Mouse (Mus musculus): Measurements from ENCODE around the gene 2810408A11Rik.

Gene 2810408A11Rik

DNA sequence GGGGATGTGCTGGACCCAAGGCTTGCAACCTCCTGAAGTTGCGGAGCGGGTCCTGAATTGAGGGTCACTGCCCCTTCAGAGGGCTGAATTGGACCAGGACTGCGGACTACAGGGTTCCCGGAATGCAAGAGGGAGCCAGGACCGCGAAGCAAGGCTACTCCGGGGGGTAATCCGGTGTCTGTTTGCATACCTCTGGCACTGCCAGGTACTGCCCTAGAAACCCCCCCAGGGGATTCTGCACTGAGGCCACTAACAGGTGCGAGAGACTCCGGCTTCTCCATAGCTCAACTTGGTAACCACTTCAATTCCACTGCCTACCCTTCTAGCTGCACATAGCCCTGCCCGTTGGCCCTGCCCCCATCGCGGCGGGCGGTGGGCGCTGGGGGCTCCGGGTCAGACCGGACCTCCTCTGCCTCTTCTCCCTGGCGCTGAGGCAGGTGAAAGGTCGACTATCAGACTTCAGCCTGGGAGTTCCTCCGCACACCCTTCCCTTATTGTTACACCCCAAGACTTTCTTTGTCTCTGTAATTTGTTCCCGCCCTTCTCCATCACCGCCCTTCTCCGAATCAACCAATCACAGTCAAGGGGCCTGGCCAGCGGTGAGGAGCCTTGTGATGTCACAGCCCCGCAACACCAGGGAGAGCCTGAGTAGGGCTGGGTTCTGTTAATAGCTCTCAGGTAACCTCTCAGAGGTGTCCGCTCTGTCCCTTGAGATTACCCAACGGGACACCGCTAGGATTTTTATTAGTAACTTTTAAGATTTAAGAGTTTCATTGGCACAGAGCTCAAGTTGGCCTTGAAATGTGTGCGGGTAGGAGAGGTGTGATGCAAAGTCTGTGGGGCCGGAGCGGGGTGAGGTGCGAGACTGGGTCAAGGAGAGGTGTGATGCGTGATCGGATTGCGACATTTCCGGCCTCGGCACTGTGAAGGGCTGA is at the start of gene 2810408A11Rik, which contains the start of gene Neurl4:
Gene 2810408A11Rik, minus strand, starts transcription at position 517 of the 935 bp plus-strand sequence.
Gene Neurl4, plus strand, starts transcription at position 602 of the 935 bp plus-strand sequence.
- DNase-seq (ENCODE audit: low read depth, low spot score), result peak; percentile 94

DNA sequence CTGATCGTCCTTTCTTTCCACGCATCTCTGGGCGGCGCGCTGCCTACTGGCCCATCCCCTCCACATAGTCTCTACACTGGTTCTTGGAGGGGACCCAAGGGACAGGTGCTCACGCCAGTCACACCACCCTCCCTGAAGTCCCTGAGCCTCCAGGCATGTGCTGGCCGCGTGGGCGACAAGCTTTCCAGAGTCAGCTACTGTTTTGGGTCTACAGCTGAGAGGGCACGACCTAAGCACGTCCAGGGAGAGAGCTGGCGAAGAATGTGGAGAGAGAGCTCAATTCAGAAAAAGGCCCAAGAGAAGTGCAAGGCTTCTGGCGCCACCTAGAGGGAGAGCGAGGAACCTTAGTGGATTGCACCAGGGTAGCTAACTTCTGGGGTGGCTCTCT is 48.0 kb upstream of the 2810408A11Rik start:
- peak; percentile 83 for DNase-seq (ENCODE audit: low read depth, low spot score)

DNA sequence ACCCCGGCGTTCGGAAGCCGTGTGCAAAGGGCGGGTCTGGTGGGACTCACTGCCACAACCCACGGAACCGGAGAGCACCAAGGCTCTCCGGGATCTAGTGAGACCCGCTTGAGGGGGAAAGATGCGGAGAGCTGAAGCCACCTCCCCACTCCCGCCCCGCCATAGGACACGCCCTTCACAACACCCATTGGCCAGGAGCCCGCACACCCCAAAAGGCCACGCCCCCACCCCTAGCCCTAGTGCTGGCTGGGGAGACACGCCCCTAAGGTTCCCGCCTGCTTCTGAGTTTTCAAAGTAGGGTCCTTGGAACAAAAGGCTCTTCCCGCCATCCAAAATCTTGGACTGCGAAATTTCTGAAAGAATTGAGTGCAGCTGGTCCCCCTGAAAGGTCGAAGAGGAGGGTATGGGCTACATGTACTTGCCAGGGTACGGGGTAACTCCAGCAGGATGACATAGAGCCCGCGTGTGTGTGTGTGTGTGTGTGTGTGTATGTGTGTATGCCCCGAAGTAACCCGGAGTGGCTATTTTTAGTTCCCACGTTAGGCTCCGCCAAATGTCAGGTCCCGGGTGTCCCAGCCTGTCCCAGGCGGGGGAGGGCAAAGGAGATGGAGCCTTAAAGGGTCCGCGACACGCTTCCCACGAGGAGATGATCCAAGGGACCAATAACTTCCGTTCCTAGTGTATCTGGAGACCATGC is 47.4 kb upstream of the 2810408A11Rik start, which contains the start of gene Slc2a4:
Gene Slc2a4, minus strand, starts transcription at position 123 of the 697 bp plus-strand sequence.
- peak; percentile 93 for DNase-seq (ENCODE audit: low read depth, low spot score)

DNA sequence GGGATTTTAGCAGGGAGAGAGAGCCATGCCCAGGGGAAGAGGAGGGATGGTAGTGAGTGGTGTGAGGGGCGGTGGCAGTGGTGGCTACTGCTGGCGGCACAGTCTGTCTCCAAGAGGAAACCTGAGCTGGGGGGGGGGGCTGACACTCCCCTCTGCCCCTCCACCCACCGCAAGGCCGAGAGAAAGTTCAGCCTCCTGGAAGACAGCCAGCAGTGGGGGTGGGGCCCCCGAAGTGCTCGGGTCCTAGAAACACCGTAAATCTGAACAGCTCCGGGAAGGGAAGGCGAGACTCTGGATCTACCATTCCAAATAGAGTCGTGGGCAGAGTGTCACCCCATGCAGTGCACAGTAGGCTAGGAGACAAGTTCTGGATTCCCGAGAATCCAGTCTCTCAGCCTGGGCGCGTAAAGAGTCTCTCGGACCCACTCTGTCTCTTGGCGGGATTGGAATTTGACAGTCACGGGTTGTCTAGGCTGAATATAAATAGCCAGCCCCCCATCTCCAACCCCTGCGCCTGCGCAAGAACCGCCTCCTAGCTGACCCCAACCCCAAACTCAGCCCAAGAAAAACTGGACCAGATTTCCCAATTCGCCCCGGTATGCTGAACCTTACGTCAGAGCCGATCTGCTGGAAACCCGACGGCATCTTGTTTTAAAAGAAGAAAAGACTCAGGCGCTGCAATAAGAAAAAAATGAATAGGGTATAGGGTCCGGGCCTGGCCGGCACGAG is 46.7 kb upstream of the 2810408A11Rik start:
- peak; percentile 46 for DNase-seq (ENCODE audit: low read depth, low spot score)

DNA sequence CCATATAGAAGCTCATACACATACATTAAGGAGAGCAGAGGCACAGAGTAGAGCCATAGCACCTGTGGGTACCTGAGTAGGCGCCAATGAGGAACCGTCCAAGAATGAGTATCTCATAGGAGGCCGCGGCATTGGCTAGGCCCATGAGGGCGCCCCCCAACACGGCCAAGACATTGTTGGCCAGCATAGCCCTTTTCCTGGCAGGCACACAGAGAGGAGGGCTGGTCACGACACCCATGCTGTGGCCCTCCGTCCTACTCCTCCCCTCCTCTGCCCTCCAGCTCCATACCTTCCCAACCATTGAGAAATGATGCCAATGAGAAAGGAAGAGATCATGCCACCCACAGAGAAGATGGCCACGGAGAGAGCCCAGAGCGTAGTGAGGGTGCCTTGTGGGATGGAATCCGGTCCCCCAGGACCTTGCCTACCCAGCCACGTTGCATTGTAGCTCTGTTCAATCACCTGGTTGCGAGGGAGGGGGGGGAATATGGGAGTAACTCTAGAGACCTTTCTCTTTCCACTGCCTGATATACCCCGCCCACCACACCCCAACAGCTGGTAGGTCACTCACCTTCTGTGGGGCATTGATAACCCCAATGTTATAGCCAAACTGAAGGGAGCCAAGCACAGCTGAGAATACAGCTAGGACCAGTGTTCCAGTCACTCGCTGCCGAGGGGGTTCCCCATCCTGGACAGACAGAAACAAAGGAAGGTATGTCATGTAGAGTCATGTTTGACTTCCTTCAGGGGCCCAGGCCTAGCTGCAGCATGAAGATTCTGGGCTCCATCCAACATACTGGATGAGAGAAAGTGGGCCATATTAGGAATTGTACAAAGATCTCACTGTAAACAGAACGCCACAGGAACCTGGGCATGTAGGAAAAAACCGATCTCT is 45.5 kb upstream of the 2810408A11Rik start:
- no peak for DNase-seq (ENCODE audit: low read depth, low spot score)

DNA sequence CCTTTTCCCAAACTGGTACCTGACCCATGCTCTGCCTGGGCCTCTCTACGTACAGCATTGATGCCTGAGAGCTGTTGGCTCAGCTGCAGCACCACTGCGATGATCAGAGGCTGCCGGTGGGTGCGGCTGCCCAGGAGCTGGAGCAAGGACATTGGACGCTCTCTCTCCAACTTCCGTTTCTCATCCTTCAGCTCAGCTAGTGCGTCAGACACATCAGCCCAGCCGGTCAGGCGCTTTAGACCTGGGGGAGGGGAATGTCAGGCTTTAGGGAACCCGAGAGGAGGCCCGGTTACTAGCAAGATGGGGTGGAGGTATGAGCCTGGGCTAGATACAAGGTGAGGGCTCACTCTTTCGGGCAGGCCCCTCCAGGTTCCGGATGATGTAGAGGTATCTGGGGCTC is 44.4 kb upstream of the 2810408A11Rik start:
- no peak for DNase-seq (ENCODE audit: low read depth, low spot score)

DNA sequence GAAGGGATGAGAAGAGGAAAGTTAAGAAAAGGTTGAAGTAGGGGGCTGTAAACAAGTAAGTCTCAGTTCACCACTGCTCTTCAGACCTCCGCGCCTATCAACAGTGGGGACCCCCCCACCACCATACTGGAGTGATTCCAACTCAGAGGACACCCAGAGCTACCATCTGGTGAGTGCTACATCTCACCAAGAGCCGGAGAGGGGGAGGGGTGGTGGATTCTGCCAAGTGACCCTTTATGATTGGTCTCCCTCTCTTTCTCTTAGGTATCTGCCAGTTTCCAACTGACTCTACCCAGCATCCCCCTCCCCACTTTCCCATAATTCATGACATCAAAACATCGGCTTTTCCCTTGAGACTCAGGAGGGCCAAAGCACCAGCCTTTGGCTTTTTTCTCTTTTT is 40.2 kb upstream of the 2810408A11Rik start:
- no peak for DNase-seq (ENCODE audit: low read depth, low spot score)

DNA sequence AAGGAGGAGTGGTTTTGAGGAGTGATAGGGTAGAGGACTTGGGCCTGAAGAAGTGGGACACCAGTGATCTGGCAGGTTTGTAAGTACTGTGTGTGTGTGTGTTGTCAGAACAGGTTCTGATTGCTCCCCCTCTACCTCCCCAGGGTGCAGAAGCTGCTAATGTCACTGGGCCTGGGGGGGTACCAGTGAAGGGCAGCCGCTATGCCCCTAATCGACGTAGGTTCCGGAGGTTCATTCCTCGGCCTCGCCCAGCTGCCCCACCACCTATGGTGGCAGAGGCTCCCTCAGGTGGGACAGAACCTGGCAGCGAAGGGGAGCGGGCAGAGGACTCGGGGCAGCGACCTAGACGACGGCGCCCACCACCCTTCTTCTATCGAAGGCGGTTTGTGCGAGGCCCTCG is 38.9 kb upstream of the 2810408A11Rik start:
- no peak for DNase-seq (ENCODE audit: low read depth, low spot score)

DNA sequence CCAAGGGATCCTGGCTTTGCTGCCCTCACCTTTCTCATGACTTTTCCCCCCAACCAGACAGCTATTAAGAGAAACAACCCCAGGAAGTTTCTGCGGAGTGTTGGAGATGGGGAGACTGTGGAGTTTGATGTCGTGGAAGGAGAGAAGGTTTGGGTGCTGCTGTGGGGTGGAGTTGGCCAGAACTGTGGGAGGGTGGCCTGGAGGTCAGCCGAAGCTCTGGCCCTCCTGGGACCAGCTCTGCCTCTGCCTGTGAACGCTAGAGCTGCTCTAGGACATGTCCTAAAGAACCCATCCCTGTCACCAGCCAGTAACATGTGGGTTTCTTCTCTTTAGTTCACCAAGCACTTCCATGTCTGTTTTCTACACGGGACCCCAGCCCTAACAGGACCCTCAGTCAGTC is 38.4 kb upstream of the 2810408A11Rik start:
- DNase-seq (ENCODE audit: low read depth, low spot score), result no peak

DNA sequence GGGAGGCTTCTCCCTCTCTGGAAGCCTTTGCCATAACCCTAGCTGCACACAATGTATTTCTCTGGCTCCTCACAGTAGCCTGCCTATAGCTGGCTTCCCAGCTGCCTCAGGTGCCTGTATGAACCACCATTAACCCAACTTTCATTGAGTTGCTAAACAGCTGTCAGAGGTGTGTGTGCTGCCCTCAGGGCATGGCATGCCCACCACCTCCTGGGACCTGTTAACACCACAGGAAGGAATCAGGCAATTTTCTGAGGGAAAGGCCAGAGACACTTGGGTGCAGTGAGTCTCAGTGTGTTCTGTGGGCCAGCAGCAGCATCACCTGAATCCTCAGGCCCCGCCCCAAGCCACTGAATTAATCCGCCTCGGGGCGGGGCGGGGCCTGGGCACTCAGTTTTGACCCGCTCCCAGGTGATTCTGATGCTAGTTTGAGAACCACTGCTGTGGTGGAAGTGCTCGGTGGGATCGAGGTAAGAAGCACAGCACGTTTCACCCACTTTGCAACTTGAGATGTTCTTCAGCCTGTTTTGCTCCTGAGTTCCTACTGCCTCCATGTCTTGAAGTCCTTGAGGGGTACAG is 37.7 kb upstream of the 2810408A11Rik start:
- DNase-seq (ENCODE audit: low read depth, low spot score), result no peak

DNA sequence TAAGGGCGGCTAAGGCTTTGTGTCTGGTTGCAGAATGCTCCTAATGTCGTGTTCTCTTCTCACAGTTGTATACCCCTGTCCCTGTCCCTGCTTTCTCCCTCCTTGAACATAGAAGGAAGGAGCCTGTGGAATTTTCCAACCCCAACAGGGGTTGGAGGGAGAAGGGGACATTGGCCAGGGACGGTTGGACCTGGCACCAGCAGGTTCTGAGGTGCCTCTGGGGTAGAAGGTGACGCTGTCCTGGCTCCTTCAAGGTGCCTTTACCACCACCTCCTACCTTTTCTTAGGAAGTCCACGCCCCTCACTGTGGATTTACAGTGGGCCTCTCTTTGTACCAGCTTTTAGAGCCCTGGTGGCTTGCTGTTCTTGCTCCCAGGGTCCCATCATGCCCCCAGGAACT is 37.0 kb upstream of the 2810408A11Rik start:
- DNase-seq (ENCODE audit: low read depth, low spot score), result no peak

DNA sequence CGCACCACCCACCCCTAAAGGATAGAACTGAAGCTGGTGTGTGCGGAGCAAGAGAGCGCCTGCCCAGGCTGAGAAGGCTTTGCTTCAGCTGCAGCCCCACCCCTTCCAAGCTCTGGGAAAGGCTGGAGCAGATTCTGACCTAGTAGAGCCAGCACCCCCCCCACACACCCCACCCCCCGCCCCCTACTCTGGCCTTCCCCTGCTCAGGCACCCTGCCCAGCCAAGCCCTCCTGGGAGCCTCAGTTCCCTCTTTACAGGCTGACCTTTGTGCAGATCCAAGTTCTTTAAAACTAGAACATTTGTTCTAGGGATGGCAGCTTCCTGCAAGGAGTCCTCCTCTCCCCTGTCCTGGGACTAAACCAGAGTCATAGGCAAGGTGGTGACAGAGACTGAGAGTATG is 36.6 kb upstream of the 2810408A11Rik start:
- DNase-seq (ENCODE audit: low read depth, low spot score), result no peak

DNA sequence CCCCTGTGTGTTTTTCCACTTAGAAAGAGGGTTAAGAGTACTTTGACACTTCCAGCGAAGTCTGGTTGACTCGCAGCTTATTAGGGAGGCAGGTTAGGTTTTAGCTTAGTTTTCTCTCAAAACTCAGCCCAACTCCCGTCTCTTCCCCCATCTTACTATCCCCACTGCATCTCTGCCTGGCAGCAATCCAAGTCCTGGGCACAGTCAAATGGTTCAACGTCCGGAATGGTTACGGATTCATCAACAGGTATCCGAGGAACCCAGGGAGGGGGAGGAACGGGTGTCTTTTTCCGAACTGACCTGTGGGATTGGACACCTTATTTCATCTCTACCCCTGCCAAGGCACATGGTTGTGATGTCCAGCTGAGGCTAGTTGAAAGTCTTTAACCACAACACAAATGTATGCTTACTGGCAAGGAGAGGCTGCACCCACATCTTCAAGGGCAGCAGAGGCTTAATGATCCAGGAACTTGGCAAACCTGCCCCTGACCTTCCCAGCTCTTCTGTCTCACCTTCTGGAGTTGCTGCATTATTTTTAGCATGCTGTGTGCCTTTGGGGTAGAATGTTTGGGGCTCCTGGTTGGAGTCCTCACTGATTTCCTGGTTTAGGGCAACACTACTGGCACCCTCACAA is 36.0 kb upstream of the 2810408A11Rik start:
- no peak for DNase-seq (ENCODE audit: low read depth, low spot score)

DNA sequence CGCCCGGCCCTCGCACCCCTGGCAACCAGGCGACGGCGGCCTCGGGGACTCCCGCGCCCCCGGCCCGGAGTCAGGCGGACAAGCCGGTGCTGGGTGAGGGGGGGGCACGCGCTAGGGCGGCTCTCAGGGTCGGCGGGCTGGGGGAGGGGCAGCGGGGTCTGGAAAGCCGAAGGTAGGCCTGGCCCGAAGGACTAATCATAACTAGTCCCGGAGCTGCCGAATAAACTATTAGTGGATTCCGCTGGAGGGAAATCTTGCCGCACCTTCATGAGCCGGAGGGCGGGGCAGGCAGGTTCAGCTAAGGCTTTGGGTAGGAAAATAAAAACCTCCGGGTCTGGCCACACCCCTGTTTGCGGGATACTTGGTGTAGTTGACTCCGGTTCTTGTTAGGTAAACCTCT is 35.4 kb upstream of the 2810408A11Rik start:
- no peak for DNase-seq (ENCODE audit: low read depth, low spot score)

DNA sequence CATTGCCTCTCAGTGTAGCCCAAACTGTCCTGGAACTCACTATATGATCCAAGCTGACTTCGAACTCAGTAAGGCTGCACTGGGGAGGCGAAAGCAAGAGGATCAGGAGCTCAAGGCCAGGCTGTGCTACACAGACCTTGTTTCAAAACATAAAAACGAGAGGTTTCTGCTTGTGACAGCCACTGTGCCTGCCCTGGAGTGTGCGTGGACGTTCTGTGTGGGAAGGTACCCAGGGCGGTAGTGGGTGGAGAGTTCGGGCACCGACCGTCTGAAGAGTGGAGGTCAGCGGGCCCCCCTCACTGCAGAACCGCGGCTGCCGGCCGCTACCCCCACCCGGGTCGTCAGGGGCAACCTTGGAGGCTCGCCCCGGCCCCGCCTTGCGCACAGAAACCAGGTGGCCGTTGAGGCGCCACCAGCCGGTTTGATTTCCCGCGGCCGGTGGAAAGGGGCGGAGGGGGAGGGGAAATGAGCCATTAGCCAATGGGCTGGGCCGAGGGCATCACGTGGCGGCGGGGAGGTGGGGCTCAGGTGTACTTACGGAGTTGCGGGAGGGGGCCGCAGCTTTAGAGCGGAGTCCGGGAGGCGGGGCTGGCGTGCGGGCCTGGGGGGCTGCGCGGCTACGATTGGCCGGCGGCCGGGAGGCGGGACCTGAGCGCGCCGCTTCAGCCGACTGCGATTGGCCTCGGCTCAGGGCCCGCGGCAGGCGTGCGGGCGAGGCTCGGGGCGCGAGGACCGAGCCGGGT is 34.5 kb upstream of the 2810408A11Rik start, which contains the start of gene Ybx2:
Gene Ybx2, plus strand, starts transcription at position 660 of the 743 bp plus-strand sequence.
- peak; percentile 84 for DNase-seq (ENCODE audit: low read depth, low spot score)

DNA sequence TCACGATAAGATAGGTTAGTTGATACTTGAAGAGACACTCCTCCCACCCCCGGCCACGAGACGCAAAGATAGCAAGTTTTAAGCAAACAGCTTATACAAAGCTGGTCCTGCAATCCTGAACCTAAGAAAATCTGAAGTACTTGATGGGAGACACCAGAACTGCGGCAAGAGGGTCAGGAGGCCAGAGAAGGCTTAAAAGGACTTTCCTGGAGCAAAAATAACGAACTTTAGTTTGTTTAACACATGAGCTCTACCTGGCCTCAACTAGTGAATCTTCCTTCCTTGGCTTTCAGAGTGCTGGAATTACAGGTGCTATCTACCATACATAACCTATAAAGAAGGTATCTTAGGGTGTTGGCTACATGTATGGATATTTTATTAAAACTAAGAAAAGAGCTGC is 33.9 kb upstream of the 2810408A11Rik start:
- no peak for DNase-seq (ENCODE audit: low read depth, low spot score)

DNA sequence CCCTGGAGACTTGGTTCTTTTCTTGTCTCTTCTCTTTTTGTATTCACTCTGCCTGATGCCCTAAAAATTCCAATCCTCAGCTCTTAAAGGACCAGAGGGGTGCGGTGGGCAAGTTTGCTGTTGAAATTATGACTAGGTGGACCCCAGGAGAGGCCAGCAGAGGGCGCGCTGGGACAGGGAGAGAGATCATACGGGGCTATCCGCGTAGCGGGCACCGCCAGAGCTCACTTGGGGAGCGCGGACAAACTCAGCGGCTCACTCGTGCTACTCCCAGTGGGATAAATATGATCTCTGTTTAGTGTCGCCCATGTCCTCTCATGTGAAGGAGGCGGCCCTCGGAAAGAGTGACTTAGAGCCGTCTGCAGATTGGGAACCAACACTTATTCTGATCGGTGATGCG is 33.4 kb upstream of the 2810408A11Rik start:
- DNase-seq (ENCODE audit: low read depth, low spot score), result peak; percentile 89

DNA sequence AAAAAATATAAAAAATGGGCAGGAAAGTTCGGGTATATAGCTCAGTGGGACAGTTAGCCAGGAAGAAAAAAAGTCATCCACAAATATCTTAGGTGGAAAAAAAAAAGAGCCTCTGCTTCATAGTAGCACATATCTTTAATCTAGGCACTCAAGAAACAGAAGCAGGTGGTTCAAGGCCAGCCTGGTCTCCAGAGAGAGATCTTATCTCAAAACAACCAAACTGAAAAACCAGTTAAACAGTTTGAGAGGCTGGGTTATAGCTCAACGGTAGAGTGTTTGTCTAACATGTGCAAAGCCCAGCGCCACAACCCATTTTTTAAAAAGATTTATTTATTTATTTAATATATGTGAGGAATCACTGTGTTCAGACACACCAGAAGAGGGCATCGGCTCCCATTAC is 32.3 kb upstream of the 2810408A11Rik start:
- no peak for DNase-seq (ENCODE audit: low read depth, low spot score)

DNA sequence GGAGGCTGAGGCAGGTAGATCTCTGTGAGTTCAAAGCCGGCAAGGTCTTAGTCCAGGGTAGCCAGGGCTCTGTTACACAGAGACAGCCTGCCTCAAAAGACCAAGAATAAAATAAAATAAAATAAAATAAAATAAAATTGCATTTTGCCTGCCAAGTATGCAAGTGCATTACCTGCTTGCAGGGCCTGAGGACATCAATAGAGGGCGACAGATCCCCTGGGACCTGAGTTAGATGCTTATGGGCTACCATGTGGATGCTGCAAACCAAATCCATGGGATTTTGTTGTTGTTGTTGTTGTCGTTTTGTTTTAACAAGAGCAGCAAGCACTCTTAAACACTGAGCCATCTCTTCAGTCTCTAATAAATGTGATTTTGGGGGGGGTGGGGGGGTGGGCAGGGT is 31.5 kb upstream of the 2810408A11Rik start:
- DNase-seq (ENCODE audit: low read depth, low spot score), result no peak
